Mouse (Mus musculus): ENCODE measurements around the gene Nid2. TPM values are rescaled to one million over a fixed set of nuclear protein-coding genes. Genes with fewer than 3 reads are reported as not detected.

Gene Nid2
- polyA plus RNA-seq, 1 experiment from 2014 or later: 5.9 TPM

DNA sequence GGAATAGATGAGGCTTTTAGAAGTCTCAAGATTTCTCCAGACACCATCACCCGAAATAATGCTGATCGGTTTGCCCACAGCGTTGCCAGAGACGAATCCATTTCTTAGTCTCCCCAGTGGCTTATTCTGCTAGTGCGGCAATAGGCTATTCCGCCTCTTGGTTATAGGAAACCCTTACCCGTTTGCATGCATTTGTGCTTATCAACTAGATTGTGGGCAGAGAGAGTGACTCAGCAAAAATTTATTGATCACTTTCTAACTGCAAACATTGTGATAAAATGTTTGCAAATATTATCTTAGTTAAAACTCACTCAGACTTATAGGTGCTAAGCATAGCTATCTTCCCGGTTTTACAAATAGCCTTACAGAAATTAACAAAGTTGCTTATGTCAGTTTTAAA lies 13.3 kb downstream of the Nid2 start:
- WGBS (ENCODE audit: insufficient replicate concordance): 52% methylated on average over 8 of the region's 8 CpGs
- Histone ChIP-seq H3K27me3 (ENCODE audit: insufficient read depth, low read length) (no peaks in the 10 kb centered on the region), H3K36me3 (replicated peaks; ENCODE audit: insufficient read depth, low read length) (no peaks in the 10 kb centered on the region), H3K4me2 (ENCODE audit: low read depth, low read length) (no peak overlapping the region; the same call in 1 of the 2 replicates), H3K9ac (replicated peaks) (no peak overlapping the region), H3K9me3 (ENCODE audit: low read length) (no peaks in the 10 kb centered on the region), H3K4me3 (ENCODE audit: low read depth, low read length) (no peak overlapping the region), H3K4me1 (ENCODE audit: insufficient read depth) (peaks cover 15% of the 10 kb centered on the region), H3K27ac (ENCODE audit: low read depth) (no peak overlapping the region)
- DNase-seq (no peak), ATAC-seq (no peak)
- no peak for TF ChIP-seq CTCF (IDR thresholded peaks at IDR 0.05; ENCODE audit: low read depth)
- TF ChIP-seq EP300 (IDR thresholded peaks at IDR 0.05; ENCODE audit: low read depth): no peak

DNA sequence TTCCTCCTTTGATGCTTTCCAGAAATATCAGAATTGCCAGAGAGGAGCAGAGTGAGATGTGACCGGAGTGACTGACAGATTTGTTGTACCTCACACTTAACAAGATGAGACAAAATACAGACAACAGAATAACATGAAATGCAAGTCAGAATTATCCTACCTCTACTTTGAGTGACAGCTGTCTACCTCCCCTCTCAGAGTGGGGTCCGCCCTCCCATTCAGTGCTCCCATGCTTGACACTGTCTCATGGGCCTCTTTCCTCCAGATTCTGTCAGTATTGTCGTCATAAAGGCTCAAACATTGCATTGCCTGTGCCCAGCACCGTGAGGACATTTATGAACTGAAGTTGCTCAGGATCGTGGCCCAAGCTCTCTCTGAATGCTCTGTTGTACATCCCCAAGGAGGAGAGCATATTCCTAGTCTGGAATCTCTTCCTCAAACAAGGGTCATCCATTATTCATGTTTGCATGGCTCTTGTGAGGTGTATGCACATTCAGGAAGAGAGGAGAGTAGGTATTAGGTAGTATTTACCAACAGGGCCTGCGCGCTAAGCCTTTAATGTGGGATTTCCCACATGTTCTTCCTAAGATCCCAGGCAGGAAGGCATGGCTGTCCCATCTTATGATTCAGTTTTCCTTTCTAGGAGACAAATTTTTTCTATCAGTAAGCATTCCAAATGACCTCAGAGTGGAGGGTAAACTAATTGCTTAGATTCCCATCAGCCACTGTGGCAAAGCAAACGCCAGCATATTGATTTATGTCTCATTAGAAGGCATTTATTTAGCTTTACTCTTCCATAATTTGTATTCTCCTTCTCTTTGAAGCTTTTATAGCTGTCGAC lies 14.7 kb downstream of the Nid2 start:
- WGBS (ENCODE audit: insufficient replicate concordance): 69% methylated on average over 9 of the region's 9 CpGs
- Histone ChIP-seq H3K27ac (ENCODE audit: low read depth) (no peak overlapping the region), H3K9ac (replicated peaks) (no peak overlapping the region), H3K27me3 (ENCODE audit: insufficient read depth, low read length) (no peaks in the 10 kb centered on the region), H3K9me3 (ENCODE audit: low read length) (no peaks in the 10 kb centered on the region), H3K4me2 (ENCODE audit: low read depth, low read length) (no peak overlapping the region), H3K36me3 (replicated peaks; ENCODE audit: insufficient read depth, low read length) (no peaks in the 10 kb centered on the region), H3K4me1 (ENCODE audit: insufficient read depth) (peaks cover 23% of the 10 kb centered on the region), H3K4me3 (ENCODE audit: low read depth, low read length) (no peak overlapping the region)
- no peak; the same call in 1 of the 2 replicates for ATAC-seq
- TF ChIP-seq EP300 (IDR thresholded peaks at IDR 0.05; ENCODE audit: low read depth) (no peak), CTCF (IDR thresholded peaks at IDR 0.05; ENCODE audit: low read depth) (no peak)
- no peak for DNase-seq

DNA sequence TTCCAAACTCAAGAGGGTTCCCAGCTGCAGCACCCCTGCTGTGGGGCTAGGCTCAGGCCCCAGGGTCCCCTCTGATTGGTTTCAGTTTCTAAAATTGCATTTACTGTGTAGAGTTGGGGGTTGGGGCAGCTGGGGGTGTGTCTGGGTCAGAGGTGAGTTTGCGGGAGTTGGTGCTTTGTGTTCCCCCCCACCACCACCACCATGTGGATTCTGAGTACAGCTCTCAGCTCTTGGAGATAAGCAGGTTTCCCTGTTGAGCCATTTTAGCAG lies 15.2 kb downstream of the Nid2 start:
- peak; percentile 43; the same call in 1 of the 2 replicates for ATAC-seq
- WGBS (ENCODE audit: insufficient replicate concordance): 42% methylated on average over 1 of the region's 1 CpGs
- TF ChIP-seq CTCF (IDR thresholded peaks at IDR 0.05; ENCODE audit: low read depth): no peak
- no peak for TF ChIP-seq EP300 (IDR thresholded peaks at IDR 0.05; ENCODE audit: low read depth)

DNA sequence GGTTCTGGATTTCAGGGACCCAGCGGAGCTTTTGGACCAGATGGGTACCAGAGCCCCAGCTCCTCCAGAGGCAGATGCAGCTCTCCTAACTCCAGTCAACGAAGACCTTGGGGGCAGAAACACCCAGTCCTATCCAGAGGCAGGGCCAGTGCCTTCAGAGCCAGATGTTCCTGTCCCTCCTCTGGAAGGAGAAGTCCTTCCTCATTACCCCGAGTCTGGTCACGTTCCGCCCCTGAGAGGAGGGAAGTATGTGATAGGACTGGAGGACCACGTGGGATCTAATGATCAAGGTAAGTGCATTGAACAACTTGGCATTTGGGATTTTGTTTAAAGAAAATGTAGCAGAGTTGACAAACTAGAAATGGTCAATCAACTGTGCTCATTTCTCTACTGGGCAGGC lies 17.6 kb downstream of the Nid2 start:
- Histone ChIP-seq H3K4me3 (ENCODE audit: low read depth, low read length) (no peak overlapping the region), H3K9ac (replicated peaks) (no peak overlapping the region), H3K9me3 (ENCODE audit: low read length) (no peaks in the 10 kb centered on the region), H3K27me3 (ENCODE audit: insufficient read depth, low read length) (no peaks in the 10 kb centered on the region), H3K36me3 (replicated peaks; ENCODE audit: insufficient read depth, low read length) (no peaks in the 10 kb centered on the region), H3K4me1 (ENCODE audit: insufficient read depth) (peaks cover 23% of the 10 kb centered on the region), H3K27ac (ENCODE audit: low read depth) (no peak overlapping the region), H3K4me2 (ENCODE audit: low read depth, low read length) (no peak overlapping the region)
- 79% methylated on average over 6 of the region's 6 CpGs for WGBS (ENCODE audit: insufficient replicate concordance)
- no peak for DNase-seq
- ATAC-seq: no peak
- TF ChIP-seq EP300 (IDR thresholded peaks at IDR 0.05; ENCODE audit: low read depth): no peak
- no peak for TF ChIP-seq CTCF (IDR thresholded peaks at IDR 0.05; ENCODE audit: low read depth)

More for the DNA sequence above, 15.2 kb downstream of the Nid2 start:
- no peak overlapping the region for H3K4me2 ChIP-seq (ENCODE audit: low read depth, low read length)
- H3K9me3 ChIP-seq (ENCODE audit: low read length): no peaks in the 10 kb centered on the region
- H3K4me3 ChIP-seq (ENCODE audit: low read depth, low read length): no peak overlapping the region
- H3K36me3 ChIP-seq (replicated peaks; ENCODE audit: insufficient read depth, low read length): no peaks in the 10 kb centered on the region
- peak; percentile 24 for DNase-seq
- no peaks in the 10 kb centered on the region for H3K27me3 ChIP-seq (ENCODE audit: insufficient read depth, low read length)
- H3K4me1 ChIP-seq (ENCODE audit: insufficient read depth): peaks cover 23% of the 10 kb centered on the region
- no peak overlapping the region for H3K27ac ChIP-seq (ENCODE audit: low read depth)
- H3K9ac ChIP-seq (replicated peaks): no peak overlapping the region

DNA sequence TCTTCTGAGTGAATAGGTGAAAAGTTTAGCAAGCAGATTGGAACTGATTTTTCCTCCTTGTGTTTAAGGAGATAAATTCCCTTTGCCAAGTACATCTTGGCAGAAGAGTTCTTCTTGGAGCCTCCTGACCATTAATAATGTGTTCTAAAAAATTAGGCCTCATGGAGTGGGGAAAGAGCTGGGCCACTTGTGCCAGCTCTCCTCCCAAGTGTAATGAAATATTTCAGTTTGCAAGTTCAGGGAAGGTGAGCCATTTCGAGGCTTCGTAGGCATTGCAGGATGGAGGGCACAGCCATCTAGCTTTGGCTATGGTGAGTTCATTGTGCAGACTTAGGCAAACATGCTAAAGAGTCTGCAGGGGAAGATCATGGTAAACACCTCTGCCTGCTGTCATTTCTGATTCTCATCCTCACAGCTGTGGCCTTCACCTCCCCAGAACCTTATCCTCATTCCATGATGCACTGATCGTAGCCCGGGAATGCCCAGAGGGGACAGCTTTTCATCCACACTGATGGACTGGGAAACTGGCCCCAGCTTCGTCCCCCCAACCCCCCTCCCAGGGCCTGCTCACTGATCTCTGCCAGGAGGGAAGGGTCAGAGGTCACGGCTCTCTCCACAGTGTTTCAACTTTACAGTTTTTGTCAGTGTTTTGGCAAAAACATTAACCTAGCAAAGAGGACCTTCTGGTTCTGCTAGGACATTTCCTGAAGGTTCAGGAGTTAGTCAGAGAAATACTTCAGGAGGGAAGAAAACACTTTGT lies 18.6 kb downstream of the Nid2 start:
- Histone ChIP-seq H3K27ac (ENCODE audit: low read depth) (no peak overlapping the region), H3K36me3 (replicated peaks; ENCODE audit: insufficient read depth, low read length) (no peaks in the 10 kb centered on the region), H3K4me2 (ENCODE audit: low read depth, low read length) (no peak overlapping the region), H3K9ac (replicated peaks) (no peak overlapping the region), H3K9me3 (ENCODE audit: low read length) (no peaks in the 10 kb centered on the region), H3K27me3 (ENCODE audit: insufficient read depth, low read length) (no peaks in the 10 kb centered on the region), H3K4me3 (ENCODE audit: low read depth, low read length) (no peak overlapping the region), H3K4me1 (ENCODE audit: insufficient read depth) (peaks cover 17% of the 10 kb centered on the region)
- DNase-seq (no peak), ATAC-seq (no peak)
- TF ChIP-seq CTCF (IDR thresholded peaks at IDR 0.05; ENCODE audit: low read depth) (no peak), EP300 (IDR thresholded peaks at IDR 0.05; ENCODE audit: low read depth) (no peak)
- 64% methylated on average over 6 of the region's 6 CpGs for WGBS (ENCODE audit: insufficient replicate concordance)

DNA sequence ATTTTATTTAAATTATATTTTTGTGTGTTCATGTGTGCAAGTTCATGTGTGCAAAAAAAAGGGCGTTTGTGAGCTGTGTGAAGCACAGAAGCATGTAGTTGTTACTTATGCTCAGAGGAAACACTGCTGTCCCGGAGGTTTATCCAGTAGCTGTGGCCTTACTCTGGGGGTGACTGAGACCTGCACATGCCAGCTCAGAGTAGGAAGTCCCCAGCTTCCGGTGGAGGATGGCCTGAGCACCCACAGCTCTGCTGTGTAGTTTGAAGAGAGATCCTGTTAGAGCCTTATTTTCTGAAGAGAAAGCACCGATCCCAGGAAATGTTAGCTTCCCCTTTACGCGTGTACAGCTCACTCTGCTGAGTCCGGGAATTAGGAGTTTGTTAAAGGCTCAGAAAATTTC lies 20.1 kb downstream of the Nid2 start:
- Histone ChIP-seq H3K27ac (ENCODE audit: low read depth) (no peak overlapping the region; the same call in 1 of the 2 replicates), H3K4me2 (ENCODE audit: low read depth, low read length) (no peak overlapping the region), H3K36me3 (replicated peaks; ENCODE audit: insufficient read depth, low read length) (no peaks in the 10 kb centered on the region), H3K27me3 (ENCODE audit: insufficient read depth, low read length) (no peaks in the 10 kb centered on the region), H3K4me1 (ENCODE audit: insufficient read depth) (peaks cover 17% of the 10 kb centered on the region), H3K9ac (replicated peaks) (no peak overlapping the region), H3K9me3 (ENCODE audit: low read length) (no peaks in the 10 kb centered on the region), H3K4me3 (ENCODE audit: low read depth, low read length) (no peak overlapping the region)
- TF ChIP-seq EP300 (IDR thresholded peaks at IDR 0.05; ENCODE audit: low read depth): no peak
- TF ChIP-seq CTCF (IDR thresholded peaks at IDR 0.05; ENCODE audit: low read depth): no peak
- ATAC-seq (no peak), DNase-seq (no peak)
- 38% methylated on average over 7 of the region's 7 CpGs for WGBS (ENCODE audit: insufficient replicate concordance)

Measured in liver, postnatal 0 days (tissue).